Mouse (Mus musculus) ES-Bruce4 (cell line): Measurements from ENCODE around the gene Fam120b. TPM values are rescaled to one million over a fixed set of nuclear protein-coding genes. Genes with fewer than 3 reads are reported as not detected.

Source experiments
- H3K27ac ChIP-seq: 2 replicates; pipeline ENCODE4 v1.5.1; 2012; ENCODE audit warnings: low read length, inconsistent platforms; ENCODE audit not compliant: insufficient read depth
- H3K27me3 ChIP-seq: 2 replicates; pipeline ENCODE4 v1.6.1; 2012; ENCODE audit warnings: mild to moderate bottlenecking, low read length, inconsistent platforms; ENCODE audit not compliant: control insufficient read depth, poor library complexity, insufficient read depth, severe bottlenecking
- H3K36me3 ChIP-seq: 2 replicates; pipeline ENCODE4 v1.6.1; 2012; ENCODE audit warnings: inconsistent platforms, mild to moderate bottlenecking, low read length, moderate library complexity; ENCODE audit not compliant: control insufficient read depth, poor library complexity, insufficient read depth, severe bottlenecking
- H3K4me1 ChIP-seq: one replicate; pipeline ENCODE4 v1.8.1; 2011; ENCODE audit warnings: low read length; ENCODE audit not compliant: control insufficient read depth, insufficient read depth
- H3K4me3 ChIP-seq: 2 replicates; pipeline ENCODE4 v1.5.1; 2011; ENCODE audit warnings: low read depth, mild to moderate bottlenecking, low read length
- H3K9ac ChIP-seq: 2 replicates; pipeline ENCODE4 v1.6.1; 2012; ENCODE audit warnings: low read depth, mild to moderate bottlenecking, inconsistent platforms; ENCODE audit not compliant: poor library complexity, severe bottlenecking
- H3K9me3 ChIP-seq: replicated peaks from 2 replicates; pipeline ENCODE4 v1.6.1; 2012; ENCODE audit warnings: mild to moderate bottlenecking, low read length, inconsistent platforms; ENCODE audit not compliant: control insufficient read depth, poor library complexity, insufficient read depth, severe bottlenecking
- CTCF ChIP-seq: IDR thresholded peaks from one replicate; pipeline ENCODE4 v1.8.1; 2011; ENCODE audit warnings: low read depth, low read length
- POLR2A ChIP-seq: IDR thresholded peaks from one replicate; pipeline ENCODE4 v1.8.1; 2011; ENCODE audit warnings: low read length; ENCODE audit not compliant: insufficient read depth
- polyA plus RNA-seq: library from polyadenylated mRNA; stranded (reverse); fragments of >200 nt; gene quantifications from 2 replicates; pipeline ENCODE4 v1.2.4, GENCODE M21; 2011; ENCODE audit warnings: low read depth; ENCODE audit not compliant: missing spikeins, insufficient read depth, insufficient read length

Fam120b gene
- polyA plus RNA-seq, 1 experiment, result 9.7 TPM

DNA sequence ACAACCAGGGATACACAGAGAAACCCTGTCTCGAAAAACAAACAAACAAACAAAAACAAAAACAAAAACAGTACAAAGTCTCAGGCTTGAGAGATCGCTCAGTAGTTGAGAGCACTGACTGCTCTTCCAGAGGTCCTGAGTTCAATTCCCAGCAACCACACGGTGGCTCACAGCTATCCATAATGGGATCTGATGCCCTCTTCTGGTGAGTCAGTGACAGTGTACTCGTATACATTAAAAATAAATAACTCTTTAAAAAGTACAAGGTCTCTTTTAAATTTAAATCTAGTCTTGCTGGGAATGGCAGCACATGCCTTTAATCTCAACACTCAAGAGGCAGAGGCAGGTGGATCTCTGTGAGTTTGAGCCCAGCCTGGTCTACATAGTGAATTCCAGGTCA is 76.7 kb downstream of the Fam120b start:
- Histone ChIP-seq H3K9me3 (no peaks in the 10 kb centered on the region), H3K27ac (no peak overlapping the region), H3K4me3 (no peak overlapping the region), H3K4me1 (no peaks in the 10 kb centered on the region), H3K9ac (no peak overlapping the region), H3K27me3 (no peaks in the 10 kb centered on the region), H3K36me3 (peaks cover 65% of the 10 kb centered on the region)
- peak; percentile 22 for TF ChIP-seq CTCF
- TF ChIP-seq POLR2A, result no peak

Other genes starting within 250 kb of the Fam120b start
- gene Dll1, start 19.3 kb upstream of the Fam120b start, polyA plus RNA-seq, result 1.4 and 2.0 TPM in 2 replicates
- gene Psmb1, start 103.5 kb downstream of the Fam120b start, polyA plus RNA-seq, result 195 and 199 TPM in 2 replicates
- gene Tbp, start 103.7 kb downstream of the Fam120b start, polyA plus RNA-seq, result 55.5 and 64.7 TPM in 2 replicates
- 39.2 and 62.0 TPM in 2 replicates for gene Pdcd2, start 131.1 kb downstream of the Fam120b start, polyA plus RNA-seq
- gene Prdm9, start 168.2 kb downstream of the Fam120b start, polyA plus RNA-seq, result 5.8 and 7.9 TPM in 2 replicates